Mouse (Mus musculus) midbrain, embryonic 15.5 days (tissue): ENCODE results near the gene BC067074. TPM values are rescaled to one million over a fixed set of nuclear protein-coding genes. Genes with fewer than 3 reads are reported as not detected.
A peak's percentile ranks its signal among the peaks of the same experiment; 100 is the strongest.

ENCODE experiments used
- ATAC-seq: fragments of 200-750 bp; cut with Nextera tagmentation; replicated peaks from 2 replicates; pipeline ENCODE4 v1.8.0; 2017; ENCODE audit warnings: moderate TSS enrichment
- H3K27ac ChIP-seq: fragments of 300-500 bp; sonication (generic); 2 replicates; pipeline ENCODE4 v1.5.1; 2015; ENCODE audit warnings: mild to moderate bottlenecking, inconsistent platforms
- H3K27me3 ChIP-seq: fragments of 300-500 bp; sonication (generic); replicated peaks from 2 replicates; pipeline ENCODE4 v1.6.1; 2015; ENCODE audit warnings: inconsistent platforms
- H3K36me3 ChIP-seq: fragments of 300-500 bp; sonication (generic); replicated peaks from 2 replicates; pipeline ENCODE4 v1.6.1; 2015; ENCODE audit warnings: inconsistent platforms
- H3K4me1 ChIP-seq: fragments of 300-500 bp; sonication (generic); 2 replicates; pipeline ENCODE4 v1.6.1; 2015; ENCODE audit warnings: inconsistent platforms
- H3K4me2 ChIP-seq: fragments of 300-500 bp; sonication (generic); 2 replicates; pipeline ENCODE4 v1.6.1; 2015; ENCODE audit warnings: inconsistent platforms, mild to moderate bottlenecking, moderate library complexity
- H3K4me3 ChIP-seq: fragments of 300-500 bp; sonication (generic); 2 replicates; pipeline ENCODE4 v1.5.1; 2015; ENCODE audit warnings: mild to moderate bottlenecking, inconsistent platforms
- H3K9ac ChIP-seq: fragments of 300-500 bp; sonication (generic); 2 replicates; pipeline ENCODE4 v1.6.1; 2015; ENCODE audit warnings: mild to moderate bottlenecking, inconsistent platforms
- H3K9me3 ChIP-seq: fragments of 300-500 bp; sonication (generic); 2 replicates; pipeline ENCODE4 v1.6.1; 2016; ENCODE audit warnings: inconsistent platforms
- WGBS: fragments of 180-500 bp; shearing (Covaris S2); methylation state at CpG from one replicate; pipeline ENCODE4 v1.1.7; 2015; ENCODE audit warnings: mixed read lengths; 5-methylcytosine and 5-hydroxymethylcytosine counted together
- polyA plus RNA-seq: library from polyadenylated mRNA; unstranded; fragments of >200 nt; fragmentation: Nextera tagmentation; extraction: Ambion mirVana; gene quantifications from 2 replicates; pipeline ENCODE4 v1.2.1, GENCODE M21; 2015

The BC067074 gene
- polyA plus RNA-seq, 1 experiment from 2014 or later: 0.77 TPM

DNA sequence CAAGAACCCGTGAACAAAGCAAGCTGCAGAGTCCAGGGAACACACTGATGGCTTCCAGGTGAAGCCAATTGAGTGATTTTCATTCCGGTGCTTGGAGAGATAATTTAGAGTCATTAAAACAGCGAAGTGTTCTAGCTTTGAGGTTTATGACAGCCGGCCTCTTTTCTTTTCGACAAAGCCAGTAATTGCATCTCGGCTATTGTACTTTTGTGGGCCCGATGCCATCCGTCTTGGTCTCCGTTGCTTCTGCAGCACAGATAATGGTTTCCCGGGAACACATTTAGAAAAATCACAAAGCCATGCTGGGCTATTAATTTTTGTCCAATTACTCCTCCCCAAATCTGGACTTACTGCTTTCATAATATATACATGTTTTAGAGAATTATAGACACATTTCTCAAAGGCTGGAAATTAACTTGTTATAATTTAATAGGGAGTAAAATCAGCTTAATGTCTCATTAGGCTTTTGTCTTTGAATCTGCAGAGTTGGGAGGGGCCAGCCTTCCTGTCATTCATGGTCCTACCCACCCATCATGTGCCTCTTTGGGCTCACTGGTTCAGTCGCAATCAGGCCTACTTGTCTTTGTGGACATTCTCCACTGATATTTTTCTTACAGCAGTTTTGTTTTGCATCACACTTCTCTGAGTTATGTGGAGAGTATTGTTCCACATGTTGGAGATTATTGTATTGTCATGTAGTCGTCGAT lies 64.6 kb downstream of the BC067074 start:
- H3K36me3 ChIP-seq: no peaks in the 10 kb centered on the region
- peak; percentile 9; the same call in 1 of the 2 replicates for ATAC-seq

DNA sequence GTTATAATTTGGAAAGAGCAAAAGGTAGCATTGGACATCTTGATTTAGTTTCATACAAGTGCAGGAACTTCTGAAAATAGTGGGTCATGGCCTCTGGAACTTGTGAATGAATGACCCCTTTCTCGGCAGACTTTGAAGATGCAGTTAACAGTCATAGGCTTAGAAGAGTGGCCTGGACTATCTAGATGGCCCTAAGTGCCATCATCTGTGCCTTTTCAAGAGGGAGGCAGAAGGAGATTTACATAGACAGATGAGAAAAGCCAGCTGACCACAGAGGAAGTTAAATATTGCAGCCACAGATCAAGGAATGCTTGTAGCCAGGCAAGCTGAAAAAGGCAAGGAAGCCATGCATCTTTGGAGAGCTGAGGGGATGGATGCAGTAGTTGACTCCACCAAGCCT lies 66.7 kb downstream of the BC067074 start:
- no peak overlapping the region for H3K9ac ChIP-seq
- no peak overlapping the region for H3K27ac ChIP-seq
- no peak overlapping the region for H3K4me2 ChIP-seq
- ATAC-seq: no peak
- peaks cover 4% of the 10 kb centered on the region for H3K4me1 ChIP-seq
- 86% methylated on average over 1 of the region's 1 CpGs for WGBS
- no peaks in the 10 kb centered on the region for H3K27me3 ChIP-seq
- no peak overlapping the region for H3K4me3 ChIP-seq
- H3K36me3 ChIP-seq: no peaks in the 10 kb centered on the region
- H3K9me3 ChIP-seq: no peaks in the 10 kb centered on the region

More for the DNA sequence above, 64.6 kb downstream of the BC067074 start:
- WGBS: 74% methylated on average over 13 of the region's 13 CpGs
- Histone ChIP-seq H3K27ac (no peak overlapping the region), H3K27me3 (no peaks in the 10 kb centered on the region), H3K4me1 (peaks cover 4% of the 10 kb centered on the region), H3K9ac (no peak overlapping the region), H3K4me2 (no peak overlapping the region), H3K4me3 (no peak overlapping the region), H3K9me3 (no peaks in the 10 kb centered on the region)

DNA sequence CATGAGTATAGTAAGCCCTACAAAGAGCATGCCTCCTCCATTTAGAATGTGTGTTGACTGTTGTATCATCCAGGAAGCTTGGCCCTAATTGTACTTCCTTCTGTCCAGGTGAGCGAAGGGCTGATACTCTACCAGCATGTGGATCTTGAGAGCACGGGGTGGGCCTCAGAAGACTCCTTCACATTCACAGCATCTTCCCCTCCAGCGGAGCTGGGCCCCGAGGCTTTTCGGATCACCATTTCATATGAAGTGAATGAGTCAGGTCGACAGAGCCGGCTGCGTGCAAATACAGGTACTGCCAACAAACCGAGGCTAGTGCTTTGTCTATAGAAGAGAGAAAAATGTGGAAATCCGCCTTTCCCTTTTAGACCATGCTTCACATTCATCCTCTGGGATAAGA lies 73.0 kb downstream of the BC067074 start:
- no peaks in the 10 kb centered on the region for H3K9me3 ChIP-seq
- no peaks in the 10 kb centered on the region for H3K4me1 ChIP-seq
- no peak overlapping the region for H3K27ac ChIP-seq
- no peak overlapping the region for H3K4me3 ChIP-seq
- no peaks in the 10 kb centered on the region for H3K36me3 ChIP-seq
- no peak overlapping the region for H3K4me2 ChIP-seq
- ATAC-seq: no peak
- WGBS: 91% methylated on average over 10 of the region's 10 CpGs
- no peaks in the 10 kb centered on the region for H3K27me3 ChIP-seq
- H3K9ac ChIP-seq: no peak overlapping the region

DNA sequence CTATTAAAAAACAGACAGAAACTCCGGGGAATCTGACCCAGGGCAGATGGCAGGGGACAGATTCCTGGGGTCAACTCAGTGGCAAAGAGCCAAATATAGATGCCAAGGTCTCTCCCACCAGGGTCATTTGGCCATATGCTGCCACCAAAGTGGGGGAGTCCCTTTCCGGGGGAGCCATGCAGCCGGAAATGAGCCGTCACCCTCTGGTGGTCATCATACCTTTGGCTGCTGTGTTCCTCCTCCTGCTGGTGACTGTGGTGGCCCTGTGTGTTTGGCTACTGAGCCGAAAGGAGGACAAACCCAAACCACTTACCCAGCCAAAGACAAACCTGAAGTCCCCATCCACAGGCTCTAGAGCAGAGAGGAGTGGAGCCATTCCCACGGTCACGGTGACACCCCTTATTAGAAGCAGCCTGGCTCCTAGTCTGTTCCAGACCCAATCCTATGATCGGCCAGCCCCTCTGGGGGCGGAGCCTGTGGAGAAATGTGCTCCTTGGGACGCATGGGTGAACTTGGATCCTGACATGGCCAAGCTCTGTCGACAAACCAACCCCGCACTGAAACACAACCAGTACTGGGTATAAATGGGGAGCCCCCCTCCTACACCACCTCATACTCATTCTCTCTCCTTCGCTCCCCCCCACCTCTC lies 76.1 kb downstream of the BC067074 start:
- Histone ChIP-seq H3K4me3 (no peak overlapping the region), H3K36me3 (no peaks in the 10 kb centered on the region), H3K9ac (no peak overlapping the region), H3K27ac (no peak overlapping the region), H3K4me1 (no peaks in the 10 kb centered on the region), H3K27me3 (no peaks in the 10 kb centered on the region), H3K4me2 (no peak overlapping the region), H3K9me3 (no peaks in the 10 kb centered on the region)
- no peak for ATAC-seq
- 70% methylated on average over 13 of the region's 13 CpGs for WGBS

DNA sequence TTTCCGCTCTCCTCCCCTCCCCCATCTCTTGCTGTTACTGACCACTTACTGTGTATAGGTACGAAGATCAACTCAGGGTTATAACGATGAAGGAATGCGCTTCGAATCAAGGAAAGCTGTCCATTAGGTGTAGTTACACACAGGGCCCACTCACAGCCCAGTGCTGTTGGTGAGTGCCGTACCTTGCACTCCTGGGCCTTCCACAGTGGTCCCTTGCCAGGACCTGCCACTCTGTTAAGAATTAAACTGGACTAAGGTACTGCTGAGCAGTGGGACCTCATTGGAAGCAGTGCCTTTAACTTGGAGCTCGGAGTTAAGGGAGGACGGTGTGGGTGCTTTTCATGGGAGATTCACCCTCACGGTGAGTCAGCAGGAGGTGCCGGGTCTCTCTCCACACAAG lies 76.7 kb downstream of the BC067074 start:
- Histone ChIP-seq H3K9me3 (no peaks in the 10 kb centered on the region), H3K36me3 (no peaks in the 10 kb centered on the region), H3K9ac (no peak overlapping the region), H3K27me3 (no peaks in the 10 kb centered on the region), H3K4me1 (no peaks in the 10 kb centered on the region), H3K4me3 (no peak overlapping the region), H3K27ac (no peak overlapping the region), H3K4me2 (no peak overlapping the region)
- 94% methylated on average over 10 of the region's 10 CpGs for WGBS
- ATAC-seq: no peak

DNA sequence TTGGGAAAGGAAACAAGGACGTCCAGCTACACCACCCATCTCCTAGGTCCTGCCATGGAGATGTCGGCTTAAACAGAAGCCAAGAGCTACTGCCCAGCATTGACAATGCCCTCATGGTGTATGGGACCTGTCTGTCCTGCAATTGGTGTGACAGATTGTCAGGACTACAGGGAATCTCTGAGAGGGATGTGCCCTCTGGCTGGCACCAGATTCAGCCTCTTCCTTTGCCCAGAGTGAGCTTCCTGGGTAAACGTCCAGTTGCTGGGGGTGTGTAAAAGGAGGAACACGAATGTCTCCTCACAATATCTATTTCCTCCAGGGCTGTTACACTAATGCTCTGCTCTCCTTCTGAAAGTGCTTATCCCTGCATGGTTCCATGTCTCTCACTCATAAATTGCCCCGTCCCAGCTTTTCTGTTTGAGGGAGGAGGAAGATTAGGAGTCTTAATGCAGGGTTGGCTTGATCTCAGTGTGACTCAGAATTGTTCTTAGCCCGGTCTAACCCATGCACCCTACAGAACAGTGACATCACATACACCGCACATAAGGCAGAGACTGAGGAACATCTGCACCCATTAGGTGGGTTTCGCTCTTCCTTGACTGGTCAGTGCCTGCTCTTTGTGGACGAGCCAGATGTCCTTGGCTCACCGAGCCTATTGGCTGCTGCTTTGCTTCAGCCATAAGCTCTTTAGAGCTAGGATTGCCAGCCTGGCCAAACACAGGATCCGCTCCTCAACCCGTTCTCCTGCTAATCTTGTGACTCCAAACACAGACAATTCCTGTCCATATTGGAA lies 80.5 kb downstream of the BC067074 start:
- Histone ChIP-seq H3K9ac (no peak overlapping the region), H3K4me3 (no peak overlapping the region), H3K36me3 (no peaks in the 10 kb centered on the region), H3K27me3 (no peaks in the 10 kb centered on the region), H3K4me2 (no peak overlapping the region), H3K4me1 (no peaks in the 10 kb centered on the region), H3K27ac (no peak overlapping the region), H3K9me3 (no peaks in the 10 kb centered on the region)
- 88% methylated on average over 12 of the region's 12 CpGs for WGBS
- ATAC-seq: no peak

DNA sequence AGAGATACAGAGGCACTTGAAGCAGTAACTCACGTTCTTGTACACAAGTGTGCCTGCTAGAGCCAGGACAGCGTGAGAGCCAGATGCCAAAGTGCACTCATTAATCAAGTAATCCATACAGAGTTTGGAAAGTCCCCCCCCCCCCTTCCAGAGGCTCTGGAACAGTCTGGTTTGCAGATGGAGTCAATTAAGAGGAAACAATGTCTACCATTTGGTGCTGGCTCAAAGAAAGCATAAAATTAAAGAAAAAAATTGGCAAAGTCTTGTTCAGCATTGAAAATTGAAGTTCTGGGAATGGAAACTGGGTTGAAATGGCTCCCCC lies 81.1 kb downstream of the BC067074 start:
- Histone ChIP-seq H3K4me1 (no peaks in the 10 kb centered on the region), H3K4me2 (no peak overlapping the region), H3K9ac (no peak overlapping the region), H3K27me3 (no peaks in the 10 kb centered on the region), H3K9me3 (no peaks in the 10 kb centered on the region), H3K4me3 (no peak overlapping the region), H3K36me3 (no peaks in the 10 kb centered on the region), H3K27ac (no peak overlapping the region)
- WGBS: 80% methylated on average over 2 of the region's 2 CpGs
- no peak for ATAC-seq

DNA sequence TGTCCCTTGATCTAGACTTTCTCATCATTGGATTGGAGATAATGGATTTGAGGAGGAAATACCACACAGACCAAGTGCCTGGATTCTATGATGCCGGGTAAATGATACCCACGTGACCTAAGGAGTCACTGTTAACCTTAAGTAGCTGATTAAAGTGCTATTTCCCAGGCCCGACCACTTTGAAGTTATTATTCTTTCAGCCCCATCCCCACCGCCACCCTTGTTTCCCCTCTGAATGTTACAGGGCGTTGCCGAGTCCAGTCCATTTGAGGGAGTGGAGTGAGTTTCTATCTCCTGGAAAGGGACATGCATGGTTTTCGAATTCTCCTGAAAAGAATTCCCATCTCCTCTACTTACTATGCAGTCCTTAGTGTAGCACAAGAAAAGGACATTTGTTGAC lies 84.7 kb downstream of the BC067074 start:
- Histone ChIP-seq H3K36me3 (no peaks in the 10 kb centered on the region), H3K9ac (no peak overlapping the region), H3K4me2 (no peak overlapping the region), H3K27ac (no peak overlapping the region), H3K4me3 (no peak overlapping the region), H3K4me1 (no peaks in the 10 kb centered on the region), H3K9me3 (no peaks in the 10 kb centered on the region), H3K27me3 (no peaks in the 10 kb centered on the region)
- ATAC-seq: no peak
- 91% methylated on average over 7 of the region's 7 CpGs for WGBS

DNA sequence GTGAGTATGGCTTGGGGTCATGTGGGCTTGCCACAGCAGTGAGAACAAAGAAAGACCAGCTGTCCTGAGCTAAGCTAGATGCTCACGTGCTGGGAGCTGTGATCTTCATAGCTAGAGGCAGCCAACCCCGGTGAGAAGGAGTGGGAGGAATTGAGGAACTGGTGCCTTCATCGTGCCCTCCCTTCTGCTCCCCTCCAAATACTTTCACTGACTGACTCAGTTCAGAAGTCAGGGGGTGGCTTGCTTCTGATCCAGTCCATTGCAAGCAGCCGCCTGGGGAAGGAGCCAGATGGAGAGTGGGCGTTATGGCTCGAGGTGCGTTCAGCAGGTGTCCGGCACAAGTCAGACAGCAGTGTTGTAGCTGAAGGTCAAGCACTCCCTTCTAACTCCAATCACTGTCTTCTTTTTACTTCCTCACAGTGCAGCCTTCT lies 86.0 kb downstream of the BC067074 start:
- Histone ChIP-seq H3K9ac (no peak overlapping the region), H3K27me3 (no peaks in the 10 kb centered on the region), H3K27ac (no peak overlapping the region), H3K36me3 (no peaks in the 10 kb centered on the region), H3K4me3 (no peak overlapping the region), H3K9me3 (no peaks in the 10 kb centered on the region), H3K4me1 (no peaks in the 10 kb centered on the region), H3K4me2 (no peak overlapping the region)
- ATAC-seq: no peak
- WGBS: 69% methylated on average over 8 of the region's 8 CpGs

DNA sequence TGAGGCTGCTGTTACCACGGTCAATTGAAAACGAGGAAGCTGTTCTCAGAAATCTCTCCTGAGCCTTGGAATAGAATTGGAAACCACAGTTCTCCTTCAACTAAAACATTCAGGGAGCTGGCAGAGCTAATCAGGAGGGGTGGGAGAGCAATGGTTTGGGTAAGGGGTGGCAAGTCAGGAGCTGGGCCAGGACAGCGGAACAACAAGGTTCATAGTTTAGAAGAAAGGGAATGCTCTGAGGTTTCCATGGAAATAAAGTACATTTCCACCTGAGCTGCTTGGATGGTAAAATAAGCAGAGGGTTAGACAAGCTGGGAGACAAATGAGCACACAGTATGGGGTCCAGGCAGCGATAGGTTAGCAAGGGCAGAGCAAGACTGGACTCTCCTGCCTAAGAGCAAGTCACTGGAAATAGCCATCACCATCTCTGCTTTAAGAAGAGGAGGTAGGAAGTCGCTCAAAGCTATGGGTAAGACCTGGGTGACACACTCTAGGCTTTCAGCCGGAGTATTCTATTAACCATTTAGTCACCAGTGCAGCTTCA lies 86.9 kb downstream of the BC067074 start:
- H3K4me3 ChIP-seq: no peak overlapping the region
- no peak overlapping the region for H3K9ac ChIP-seq
- H3K27me3 ChIP-seq: no peaks in the 10 kb centered on the region
- WGBS: 47% methylated on average over 6 of the region's 6 CpGs
- H3K27ac ChIP-seq: no peak overlapping the region
- ATAC-seq: no peak
- H3K4me1 ChIP-seq: no peaks in the 10 kb centered on the region
- H3K36me3 ChIP-seq: no peaks in the 10 kb centered on the region
- H3K4me2 ChIP-seq: no peak overlapping the region
- no peaks in the 10 kb centered on the region for H3K9me3 ChIP-seq

DNA sequence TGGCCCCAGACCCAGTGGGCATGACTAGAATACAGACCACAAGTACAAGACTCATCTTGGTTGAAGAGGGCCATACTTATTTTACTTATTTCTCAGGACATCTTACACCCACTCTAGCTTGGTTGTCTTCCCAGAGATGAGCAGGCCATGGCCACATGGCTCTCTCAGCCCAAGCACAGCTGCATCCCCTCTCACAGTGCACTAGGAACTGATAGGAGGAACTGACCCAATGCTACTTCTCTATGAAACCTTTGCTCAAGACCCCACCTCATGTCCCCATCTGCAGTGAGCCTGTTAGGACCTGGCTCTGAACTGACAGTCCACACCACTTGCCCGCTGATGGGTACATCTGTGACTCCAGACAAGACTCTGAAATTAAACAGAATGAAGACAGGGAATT lies 88.8 kb downstream of the BC067074 start:
- Histone ChIP-seq H3K4me2 (no peak overlapping the region), H3K36me3 (no peaks in the 10 kb centered on the region), H3K4me1 (no peaks in the 10 kb centered on the region), H3K27ac (no peak overlapping the region), H3K9me3 (no peaks in the 10 kb centered on the region), H3K27me3 (no peaks in the 10 kb centered on the region), H3K9ac (no peak overlapping the region), H3K4me3 (no peak overlapping the region)
- no peak for ATAC-seq
- WGBS: 93% methylated on average over 1 of the region's 1 CpGs

DNA sequence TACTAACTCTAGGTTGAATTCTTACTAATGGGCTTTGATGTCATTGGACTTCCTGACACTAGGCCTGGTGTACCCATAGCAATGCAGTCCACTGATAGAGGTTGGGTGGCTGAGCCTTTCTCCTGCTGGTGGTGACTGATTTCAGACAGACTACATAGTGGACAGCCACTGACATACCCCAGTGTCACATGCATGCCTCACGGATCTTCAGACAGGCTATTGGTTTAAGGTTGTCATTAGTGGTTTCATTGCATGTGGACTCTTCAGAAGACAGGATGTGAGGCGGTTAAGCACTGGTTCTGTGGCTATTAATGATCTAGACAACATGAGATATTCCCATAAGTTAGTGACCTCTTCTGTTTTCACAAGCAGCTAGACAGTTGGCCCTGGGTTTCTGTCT lies 89.2 kb downstream of the BC067074 start:
- Histone ChIP-seq H3K36me3 (no peaks in the 10 kb centered on the region), H3K4me1 (no peaks in the 10 kb centered on the region), H3K27ac (no peak overlapping the region), H3K4me3 (no peak overlapping the region), H3K9ac (no peak overlapping the region), H3K9me3 (no peaks in the 10 kb centered on the region), H3K4me2 (no peak overlapping the region), H3K27me3 (no peaks in the 10 kb centered on the region)
- WGBS: 89% methylated on average over 2 of the region's 2 CpGs
- no peak for ATAC-seq
